Mouse (Mus musculus): ENCODE data around the gene Gm42688.
A peak's percentile ranks its signal among the peaks of the same experiment; 100 is the strongest.

Gene Gm42688

DNA sequence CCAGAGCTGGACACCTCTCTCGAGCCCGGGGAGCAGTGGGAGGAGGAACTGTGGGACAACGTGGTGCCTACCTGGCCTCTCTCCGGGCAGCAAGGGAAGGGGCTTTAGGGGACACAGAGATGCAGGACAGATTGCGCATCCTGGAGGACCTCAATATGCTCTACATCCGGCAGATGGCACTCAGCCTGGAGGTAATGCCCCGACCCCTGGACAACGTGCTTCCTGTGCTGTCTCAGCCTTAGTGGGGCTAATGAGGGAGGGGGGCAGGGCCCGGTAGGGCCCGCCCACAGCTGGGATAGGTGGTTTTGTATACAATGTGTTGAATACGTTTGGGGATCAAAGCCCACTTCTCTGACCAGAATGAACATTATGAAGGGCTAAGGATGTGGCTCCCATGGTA, 36.6 kb downstream of the Gm42688 start:
- peak; percentile 62 for DNase-seq (ENCODE audit: low read depth, low spot score)

DNA sequence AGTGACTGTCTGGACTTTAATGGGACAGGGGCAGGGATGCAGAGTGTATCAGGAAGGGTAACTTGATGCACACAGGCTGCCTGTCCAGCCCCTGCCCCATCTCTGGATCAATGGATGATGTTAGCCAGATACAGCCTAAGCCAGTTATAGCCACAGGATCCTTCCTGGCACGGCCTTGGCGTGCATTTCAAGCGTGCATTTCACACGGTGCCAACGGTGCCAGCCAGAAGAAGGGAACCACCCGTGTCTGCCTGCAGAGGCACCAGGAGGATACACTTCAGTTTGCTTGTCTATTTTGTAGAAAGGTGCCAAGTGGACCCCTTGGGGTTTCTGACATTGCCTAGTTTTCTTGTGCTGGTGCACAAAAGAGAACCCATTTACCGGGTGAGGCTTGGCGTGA, 38.6 kb downstream of the Gm42688 start:
- DNase-seq (ENCODE audit: low read depth, low spot score): no peak

DNA sequence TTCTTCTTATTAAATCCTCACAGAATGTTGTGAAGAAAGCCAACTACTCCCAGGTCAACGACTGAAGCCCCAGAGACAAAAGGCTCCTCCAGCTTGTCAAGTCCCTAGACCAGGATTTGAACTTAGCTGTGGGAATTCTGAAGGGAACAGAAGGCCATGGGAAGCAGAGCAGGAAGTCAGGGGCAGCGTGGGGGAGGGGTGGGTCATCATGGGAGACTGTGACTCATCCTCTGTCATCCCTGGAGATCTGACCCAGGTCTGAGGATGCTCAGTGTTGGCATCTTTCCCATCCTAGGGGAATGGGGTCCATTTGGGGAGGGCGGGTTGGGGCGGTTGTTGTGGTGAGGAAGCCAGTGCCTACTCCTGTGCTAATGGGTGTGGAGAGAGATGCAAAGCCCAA, 40.2 kb downstream of the Gm42688 start:
- DNase-seq (ENCODE audit: low read depth, low spot score): no peak

DNA sequence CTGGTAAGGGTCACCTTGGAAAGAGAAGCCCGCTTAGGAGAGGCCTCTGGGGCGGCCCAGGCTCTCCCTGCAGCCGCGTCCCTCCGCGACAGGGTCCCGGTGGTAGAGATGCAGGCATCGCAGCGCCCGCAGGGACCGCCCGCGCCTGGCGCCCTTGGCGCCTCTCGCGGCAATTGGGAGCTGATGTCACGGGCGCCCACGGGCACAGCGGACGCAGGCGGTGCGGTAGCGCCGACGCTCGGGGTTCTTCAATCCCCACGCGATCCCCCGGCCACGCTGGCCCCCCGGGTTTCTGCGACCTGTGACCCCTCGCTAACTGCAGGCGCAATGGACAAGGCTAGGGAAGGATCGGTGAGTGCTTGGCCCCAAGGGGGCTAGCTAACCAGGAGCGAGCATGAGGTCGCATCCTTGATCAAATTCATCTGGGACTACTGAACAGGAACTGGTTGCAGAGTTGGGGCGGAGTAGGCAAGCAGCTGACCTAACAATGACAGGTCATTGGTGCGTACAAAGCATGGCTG, 40.9 kb downstream of the Gm42688 start:
- DNase-seq (ENCODE audit: low read depth, low spot score): no peak

DNA sequence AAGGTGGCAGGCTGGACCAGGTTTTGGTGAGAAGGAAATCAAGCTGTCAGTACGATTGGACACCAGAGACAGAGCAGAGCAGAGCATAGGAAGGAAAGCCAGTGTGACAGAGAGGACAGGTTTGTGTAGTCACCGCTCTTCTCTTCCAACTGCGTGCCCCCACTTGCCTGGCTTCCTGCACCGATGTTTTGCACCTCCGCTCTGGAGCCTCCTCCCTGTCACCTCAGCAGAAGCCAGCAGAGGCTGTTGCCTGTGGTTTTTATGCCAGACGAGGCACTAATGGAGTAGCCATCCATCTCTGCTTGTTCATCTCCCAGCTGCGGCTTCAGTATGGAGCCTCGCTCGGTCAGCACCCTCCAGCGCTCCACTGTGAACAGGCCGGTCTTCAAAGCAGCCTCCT, 41.5 kb downstream of the Gm42688 start:
- DNase-seq (ENCODE audit: low read depth, low spot score): no peak

DNA sequence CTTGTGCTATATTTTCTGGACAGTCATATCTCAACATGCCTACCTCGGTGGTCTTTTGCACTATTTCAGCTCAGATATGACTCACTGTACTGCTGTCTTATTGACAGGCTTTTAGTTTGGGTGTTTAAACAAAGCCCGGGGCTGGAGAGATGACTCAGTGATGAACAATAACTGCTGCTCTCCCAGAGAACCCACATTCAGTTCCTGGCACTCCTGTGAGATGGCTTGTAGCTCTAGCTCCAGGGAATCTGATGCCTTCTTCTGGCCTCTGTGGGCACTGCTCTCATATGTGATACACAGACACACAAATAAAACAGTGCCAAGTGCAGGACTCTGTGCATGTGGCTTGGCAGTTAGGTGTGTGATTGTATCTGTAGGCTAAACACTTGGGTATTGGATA, 43.8 kb downstream of the Gm42688 start:
- DNase-seq (ENCODE audit: low read depth, low spot score): no peak

DNA sequence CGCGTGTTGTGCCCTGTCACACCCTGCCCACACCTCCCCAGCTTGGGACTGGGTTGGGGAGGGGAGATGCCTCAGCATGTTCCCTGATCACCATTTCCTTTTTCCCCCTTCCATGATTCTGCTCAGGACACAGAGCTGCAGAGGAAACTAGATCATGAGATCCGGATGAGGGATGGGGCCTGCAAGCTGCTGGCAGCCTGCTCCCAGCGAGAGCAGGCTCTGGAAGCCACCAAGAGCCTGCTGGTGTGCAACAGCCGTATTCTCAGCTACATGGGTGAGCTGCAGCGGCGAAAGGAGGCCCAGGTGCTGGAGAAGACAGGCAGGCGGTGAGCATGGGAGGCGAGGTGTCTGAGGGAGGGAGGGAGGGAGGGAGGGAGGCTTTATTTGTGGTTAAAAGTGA, 44.4 kb downstream of the Gm42688 start:
- no peak for DNase-seq (ENCODE audit: low read depth, low spot score)

DNA sequence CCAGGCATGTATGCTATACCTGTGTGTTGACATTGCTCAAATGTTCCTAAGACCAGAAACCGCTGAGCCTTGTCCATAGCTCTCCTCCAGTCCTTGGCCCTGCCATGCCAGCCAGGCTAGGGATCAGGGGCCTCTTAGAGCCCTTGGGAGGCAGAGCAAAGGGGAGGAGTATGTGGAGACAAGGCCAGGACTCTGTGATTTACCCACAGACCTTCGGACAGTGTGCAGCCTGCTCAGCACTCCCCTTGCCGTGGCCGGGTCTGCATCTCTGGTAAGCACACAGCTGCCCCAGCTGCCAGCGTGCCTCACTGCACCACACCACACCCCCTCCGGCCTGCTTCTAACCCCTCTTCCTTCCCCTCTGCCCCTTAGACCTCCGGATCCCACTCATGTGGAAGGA, 45.9 kb downstream of the Gm42688 start:
- no peak for DNase-seq (ENCODE audit: low read depth, low spot score)

DNA sequence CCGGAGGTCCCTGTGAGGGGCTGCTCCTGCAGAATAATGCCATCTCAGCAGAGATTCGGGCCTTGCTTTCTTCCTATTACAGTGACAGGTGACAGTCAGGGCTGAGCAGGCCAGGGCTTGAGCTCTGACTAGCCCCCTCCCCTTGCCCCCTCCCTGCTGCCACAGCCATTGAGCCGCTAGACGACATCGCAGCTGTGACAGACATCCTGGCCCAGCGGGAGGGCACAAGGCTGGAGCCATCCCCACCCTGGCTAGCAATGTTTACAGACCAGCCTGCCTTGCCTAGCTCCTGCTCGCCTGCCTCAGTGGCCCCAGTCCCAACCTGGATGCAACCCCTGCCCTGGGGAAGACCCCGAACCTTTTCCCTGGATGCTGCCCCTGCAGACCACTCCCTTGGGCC, 50.3 kb downstream of the Gm42688 start:
- DNase-seq (ENCODE audit: low read depth, low spot score): no peak

DNA sequence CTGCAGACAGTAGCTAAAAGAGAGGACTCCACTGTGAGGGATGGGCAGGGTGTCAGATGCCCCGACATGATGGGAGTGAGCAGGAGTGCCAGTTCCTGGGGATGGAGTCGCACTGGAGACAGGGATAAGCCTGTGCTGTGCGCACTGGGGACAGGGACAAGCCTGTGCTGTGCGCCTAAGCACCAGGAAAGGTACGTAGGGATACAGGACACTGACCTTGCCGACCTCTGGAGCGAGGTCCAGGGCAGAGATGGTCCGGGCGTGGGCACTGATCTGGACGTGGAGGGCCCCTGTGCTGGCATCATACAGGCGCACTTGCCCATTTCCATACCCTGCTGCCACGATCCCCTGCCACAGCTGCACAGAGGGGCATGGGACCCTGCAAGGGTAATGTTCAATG, 51.6 kb downstream of the Gm42688 start:
- DNase-seq (ENCODE audit: low read depth, low spot score): no peak

DNA sequence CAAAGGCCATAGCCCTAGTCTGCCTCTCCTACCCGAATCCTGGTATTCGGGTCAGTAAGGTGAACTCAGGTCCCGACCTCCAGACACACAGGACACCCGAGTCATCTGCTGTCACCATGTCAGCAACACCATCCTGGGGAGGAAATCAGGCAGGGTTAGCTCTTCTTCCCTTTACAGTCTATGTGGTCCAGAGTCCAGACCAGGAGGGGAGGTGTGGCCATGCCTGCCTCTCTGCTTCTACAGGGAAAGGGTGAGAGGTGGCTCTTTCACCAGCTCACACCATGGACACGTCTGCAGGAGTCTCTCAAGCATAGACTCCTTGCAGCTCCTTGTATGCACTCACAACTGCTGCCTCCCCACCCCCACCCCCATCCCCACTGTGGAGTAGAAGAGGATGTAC, 52.1 kb downstream of the Gm42688 start:
- DNase-seq (ENCODE audit: low read depth, low spot score): no peak

DNA sequence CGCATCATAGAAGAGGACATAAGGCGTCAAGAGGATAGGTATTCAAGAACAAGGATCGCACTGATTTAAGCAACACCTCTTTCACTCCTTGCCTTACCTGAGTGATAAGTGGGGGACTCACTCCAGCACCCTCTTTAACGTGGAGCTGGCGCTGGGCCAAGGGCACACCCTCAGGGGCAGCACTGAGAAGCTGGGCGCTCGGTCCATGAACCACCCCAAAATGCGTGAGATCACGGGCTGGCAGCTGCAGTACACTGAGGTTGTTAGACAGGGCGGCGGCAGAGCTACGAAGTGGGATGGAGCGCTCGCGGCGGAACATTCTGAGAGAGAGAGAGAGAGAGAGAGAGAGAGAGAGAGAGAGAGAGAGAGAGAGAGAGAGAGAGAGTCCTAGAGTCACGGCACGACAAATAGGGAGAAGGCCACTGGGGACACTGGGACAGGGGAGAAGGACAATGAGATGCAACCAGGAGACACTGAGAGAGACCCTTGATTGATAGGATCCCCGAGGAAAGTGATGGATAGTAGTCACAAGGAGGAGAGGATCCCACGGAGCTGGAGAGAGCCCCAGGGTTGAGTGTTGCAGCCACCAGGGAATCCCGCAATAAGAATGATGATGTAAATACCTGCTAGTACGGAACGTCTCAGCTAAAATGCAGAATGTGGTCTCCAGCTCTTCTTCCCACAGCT, 54.3 kb downstream of the Gm42688 start:
- DNase-seq (ENCODE audit: low read depth, low spot score): no peak

DNA sequence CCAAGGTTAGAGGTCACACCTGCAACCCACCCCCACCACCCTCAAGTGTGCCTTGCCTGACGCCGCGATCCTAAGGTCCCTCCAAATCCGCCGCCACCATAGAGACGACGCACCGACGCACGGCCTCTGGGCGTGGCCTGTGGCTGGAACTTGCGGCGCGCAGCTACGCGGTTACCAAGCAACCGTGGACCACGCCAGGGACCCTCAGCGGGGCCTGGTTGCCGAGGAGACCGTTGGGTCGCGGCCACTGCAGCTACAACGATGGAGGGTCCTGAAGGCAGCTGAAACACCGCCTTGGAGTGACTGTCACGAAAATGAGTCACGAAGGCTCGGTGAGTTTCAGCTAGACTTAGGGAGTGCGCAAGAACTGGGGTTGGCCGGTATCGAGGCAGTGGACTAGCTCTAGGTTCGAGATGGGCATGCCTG, 54.9 kb downstream of the Gm42688 start, which contains the start of the genes Wdr54 and 1700003E16Rik:
Gene Wdr54 (minus strand): TSS at position 139 of the 426 bp plus-strand sequence.
Gene 1700003E16Rik (plus strand): TSS at position 146 of the 426 bp plus-strand sequence.
- DNase-seq (ENCODE audit: low read depth, low spot score): peak; percentile 88

DNA sequence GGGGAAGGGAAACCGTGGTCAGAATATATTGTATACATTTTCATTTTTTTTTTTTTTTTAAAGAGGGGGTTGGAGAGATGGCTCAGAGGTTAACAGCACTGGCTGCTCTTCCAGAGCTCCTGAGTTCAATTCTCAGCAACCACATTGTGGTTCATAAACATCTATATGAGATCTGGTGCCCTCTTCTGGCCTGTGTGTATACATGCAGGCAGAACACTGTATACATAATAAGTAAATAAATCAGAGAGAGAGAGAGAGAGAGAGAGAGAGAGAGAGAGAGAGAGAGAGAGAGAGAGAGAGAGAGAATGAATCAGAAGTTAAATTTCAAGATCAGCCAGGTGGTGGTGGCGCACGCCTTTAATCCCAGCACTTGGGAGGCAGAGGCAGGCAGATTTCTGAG, 58.0 kb downstream of the Gm42688 start:
- DNase-seq (ENCODE audit: low read depth, low spot score): peak; percentile 69

Measured in forelimb bud, embryonic 11.5 days (tissue).